Mouse (Mus musculus): ENCODE data around the gene Hist1h4b. TPM values are rescaled to one million over a fixed set of nuclear protein-coding genes. Genes with fewer than 3 reads are reported as not detected.
"Not testable (repeated sequence)": the region's sequence is repeated elsewhere in the genome, so short reads cannot be mapped to it uniquely, and the experiment has no call there.

The Hist1h4b gene
- polyA plus RNA-seq, 1 experiment from 2014 or later, result 2.5 TPM

GRCm38 (mm10) chr13:23750839-23751477 is 5.9 kb upstream of the Hist1h4b start, which contains the start of gene Hist1h2ab:
Hist1h2ab (plus strand) TSS chr13:23751126.
- Histone ChIP-seq H3K27ac (ENCODE audit: low read length) (peak within 1 kb of the TSS; percentile 96), H3K9ac (replicated peaks; ENCODE audit: low read depth, low read length) (peak within 1 kb of the TSS; percentile 45), H3K4me1 (ENCODE audit: control insufficient read depth, insufficient read depth, low read length) (peaks cover 18% of the 10 kb centered on the region), H3K4me2 (replicated peaks; ENCODE audit: low read depth, low read length) (peak within 1 kb of the TSS; percentile 53), H3K4me3 (ENCODE audit: low read depth, low read length) (peak within 1 kb of the TSS; percentile 37)
- not testable (repeated sequence) for H3K36me3 ChIP-seq (ENCODE audit: control insufficient read depth, insufficient read depth, low read length); H3K9me3 ChIP-seq (ENCODE audit: control insufficient read depth, low read depth, low read length); H3K27me3 ChIP-seq (ENCODE audit: control insufficient read depth, insufficient read depth, low read length)
- ATAC-seq (ENCODE audit: insufficient number of reproducible peaks, insufficient read depth, low FRiP score, low read depth), result peak; percentile 47
- WGBS, result under 1% methylated on average over 27 of the region's 47 CpGs

- Histone ChIP-seq H3K9ac (replicated peaks; ENCODE audit: low read depth, low read length) (peak overlapping the region; percentile 45), H3K27ac (ENCODE audit: low read length) (peak overlapping the region; percentile 96), H3K27me3 (ENCODE audit: control insufficient read depth, insufficient read depth, low read length) (no peaks in the 10 kb centered on the region), H3K4me1 (ENCODE audit: control insufficient read depth, insufficient read depth, low read length) (peaks cover 18% of the 10 kb centered on the region), H3K4me3 (ENCODE audit: low read depth, low read length) (peak overlapping the region; percentile 37), H3K36me3 (ENCODE audit: control insufficient read depth, insufficient read depth, low read length) (no peaks in the 10 kb centered on the region), H3K9me3 (ENCODE audit: control insufficient read depth, low read depth, low read length) (no peaks in the 10 kb centered on the region), H3K4me2 (replicated peaks; ENCODE audit: low read depth, low read length) (peak overlapping the region; percentile 53)
- 2% methylated on average over 11 of the region's 11 CpGs for WGBS
- ATAC-seq (ENCODE audit: insufficient number of reproducible peaks, insufficient read depth, low FRiP score, low read depth), result no peak
Measured at GRCm38 (mm10) chr13:23751478-23751956, 5.3 kb upstream of the Hist1h4b start.

GRCm38 (mm10) chr13:23752067-23752741 is 4.6 kb upstream of the Hist1h4b start, which contains the start of gene Hist1h3b:
Hist1h3b (plus strand) TSS chr13:23752267.
- H3K4me1 ChIP-seq (ENCODE audit: control insufficient read depth, insufficient read depth, low read length), result peaks cover 18% of the 10 kb centered on the region
- H3K27ac ChIP-seq (ENCODE audit: low read length), result peak within 1 kb of the TSS; percentile 96
- H3K9me3 ChIP-seq (ENCODE audit: control insufficient read depth, low read depth, low read length); H3K27me3 ChIP-seq (ENCODE audit: control insufficient read depth, insufficient read depth, low read length); H3K36me3 ChIP-seq (ENCODE audit: control insufficient read depth, insufficient read depth, low read length): not testable (repeated sequence)
- peak within 1 kb of the TSS; percentile 45 for H3K9ac ChIP-seq (replicated peaks; ENCODE audit: low read depth, low read length)
- H3K4me3 ChIP-seq (ENCODE audit: low read depth, low read length), result peak within 1 kb of the TSS; percentile 37
- peak; percentile 89 for ATAC-seq (ENCODE audit: insufficient number of reproducible peaks, insufficient read depth, low FRiP score, low read depth)
- H3K4me2 ChIP-seq (replicated peaks; ENCODE audit: low read depth, low read length), result peak within 1 kb of the TSS; percentile 53
- WGBS, result under 1% methylated on average over 18 of the region's 47 CpGs

GRCm38 (mm10) chr13:23752742-23753172 is 4.1 kb upstream of the Hist1h4b start:
- peaks cover 18% of the 10 kb centered on the region for H3K4me1 ChIP-seq (ENCODE audit: control insufficient read depth, insufficient read depth, low read length)
- peak overlapping the region; percentile 40 for H3K4me2 ChIP-seq (replicated peaks; ENCODE audit: low read depth, low read length)
- H3K27me3 ChIP-seq (ENCODE audit: control insufficient read depth, insufficient read depth, low read length), result no peaks in the 10 kb centered on the region
- peak overlapping the region; percentile 34 for H3K9ac ChIP-seq (replicated peaks; ENCODE audit: low read depth, low read length)
- no peak for ATAC-seq (ENCODE audit: insufficient number of reproducible peaks, insufficient read depth, low FRiP score, low read depth)
- no peaks in the 10 kb centered on the region for H3K36me3 ChIP-seq (ENCODE audit: control insufficient read depth, insufficient read depth, low read length)
- WGBS, result 2% methylated on average over 6 of the region's 6 CpGs
- peak overlapping the region; percentile 37 for H3K4me3 ChIP-seq (ENCODE audit: low read depth, low read length)
- peak overlapping the region; percentile 79; the same call in 1 of the 2 replicates for H3K27ac ChIP-seq (ENCODE audit: low read length)
- H3K9me3 ChIP-seq (ENCODE audit: control insufficient read depth, low read depth, low read length), result no peaks in the 10 kb centered on the region

GRCm38 (mm10) chr13:23753314-23754078 is 3.3 kb upstream of the Hist1h4b start:
- H3K9ac ChIP-seq (replicated peaks; ENCODE audit: low read depth, low read length), result peak overlapping the region; percentile 34; the same call in 1 of the 2 replicates
- H3K9me3 ChIP-seq (ENCODE audit: control insufficient read depth, low read depth, low read length), result no peaks in the 10 kb centered on the region
- H3K4me3 ChIP-seq (ENCODE audit: low read depth, low read length), result peak overlapping the region; percentile 37; the same call in 1 of the 2 replicates
- peaks cover 11% of the 10 kb centered on the region; the same call in 1 of the 2 replicates for H3K4me1 ChIP-seq (ENCODE audit: control insufficient read depth, insufficient read depth, low read length)
- H3K4me2 ChIP-seq (replicated peaks; ENCODE audit: low read depth, low read length), result peak overlapping the region; percentile 40
- no peaks in the 10 kb centered on the region for H3K36me3 ChIP-seq (ENCODE audit: control insufficient read depth, insufficient read depth, low read length)
- ATAC-seq (ENCODE audit: insufficient number of reproducible peaks, insufficient read depth, low FRiP score, low read depth), result no peak
- H3K27ac ChIP-seq (ENCODE audit: low read length), result peak overlapping the region; percentile 79; the same call in 1 of the 2 replicates
- no peaks in the 10 kb centered on the region for H3K27me3 ChIP-seq (ENCODE audit: control insufficient read depth, insufficient read depth, low read length)
- 46% methylated on average over 4 of the region's 4 CpGs for WGBS

GRCm38 (mm10) chr13:23755000-23755399 is 1.8 kb upstream of the Hist1h4b start:
- H3K27me3 ChIP-seq (ENCODE audit: control insufficient read depth, insufficient read depth, low read length), result no peaks in the 10 kb centered on the region
- no peak for ATAC-seq (ENCODE audit: insufficient number of reproducible peaks, insufficient read depth, low FRiP score, low read depth)
- H3K27ac ChIP-seq (ENCODE audit: low read length), result no peak overlapping the region
- no peaks in the 10 kb centered on the region for H3K36me3 ChIP-seq (ENCODE audit: control insufficient read depth, insufficient read depth, low read length)
- no peak overlapping the region for H3K4me3 ChIP-seq (ENCODE audit: low read depth, low read length)
- peaks cover 9% of the 10 kb centered on the region for H3K4me1 ChIP-seq (ENCODE audit: control insufficient read depth, insufficient read depth, low read length)
- H3K9me3 ChIP-seq (ENCODE audit: control insufficient read depth, low read depth, low read length), result no peaks in the 10 kb centered on the region
- no peak overlapping the region for H3K4me2 ChIP-seq (replicated peaks; ENCODE audit: low read depth, low read length)
- no peak overlapping the region for H3K9ac ChIP-seq (replicated peaks; ENCODE audit: low read depth, low read length)

GRCm38 (mm10) chr13:23757211-23757773 is 479 bp downstream of the Hist1h4b start:
- H3K4me3 ChIP-seq (ENCODE audit: low read depth, low read length), result peak overlapping the region; percentile 39
- H3K27ac ChIP-seq (ENCODE audit: low read length), result peak overlapping the region; percentile 92
- ATAC-seq (ENCODE audit: insufficient number of reproducible peaks, insufficient read depth, low FRiP score, low read depth), result no peak
- H3K4me2 ChIP-seq (replicated peaks; ENCODE audit: low read depth, low read length), result peak overlapping the region; percentile 70
- WGBS, result 2% methylated on average over 14 of the region's 23 CpGs
- H3K36me3 ChIP-seq (ENCODE audit: control insufficient read depth, insufficient read depth, low read length), result no peaks in the 10 kb centered on the region
- no peaks in the 10 kb centered on the region for H3K27me3 ChIP-seq (ENCODE audit: control insufficient read depth, insufficient read depth, low read length)
- H3K4me1 ChIP-seq (ENCODE audit: control insufficient read depth, insufficient read depth, low read length), result peaks cover 13% of the 10 kb centered on the region
- peak overlapping the region; percentile 40; the same call in 1 of the 2 replicates for H3K9ac ChIP-seq (replicated peaks; ENCODE audit: low read depth, low read length)
- H3K9me3 ChIP-seq (ENCODE audit: control insufficient read depth, low read depth, low read length), result no peaks in the 10 kb centered on the region

GRCm38 (mm10) chr13:23757921-23758320 is 1.1 kb downstream of the Hist1h4b start:
- Histone ChIP-seq H3K4me1 (ENCODE audit: control insufficient read depth, insufficient read depth, low read length) (peaks cover 11% of the 10 kb centered on the region), H3K36me3 (ENCODE audit: control insufficient read depth, insufficient read depth, low read length) (no peaks in the 10 kb centered on the region), H3K27me3 (ENCODE audit: control insufficient read depth, insufficient read depth, low read length) (no peaks in the 10 kb centered on the region), H3K9ac (replicated peaks; ENCODE audit: low read depth, low read length) (no peak overlapping the region), H3K4me3 (ENCODE audit: low read depth, low read length) (no peak overlapping the region), H3K27ac (ENCODE audit: low read length) (peak overlapping the region; percentile 92; the same call in 1 of the 2 replicates), H3K9me3 (ENCODE audit: control insufficient read depth, low read depth, low read length) (no peaks in the 10 kb centered on the region), H3K4me2 (replicated peaks; ENCODE audit: low read depth, low read length) (no peak overlapping the region)
- WGBS, result 43% methylated on average over 3 of the region's 3 CpGs
- no peak for ATAC-seq (ENCODE audit: insufficient number of reproducible peaks, insufficient read depth, low FRiP score, low read depth)
